Mouse (Mus musculus): ENCODE results near the gene Kiss1. TPM values are rescaled to one million over a fixed set of nuclear protein-coding genes. Genes with fewer than 3 reads are reported as not detected.

The Kiss1 gene
- total RNA-seq (2021): not detected
- long read RNA-seq, experiment 1: 0 reads
- long read RNA-seq, experiment 2: 0 reads

DNA sequence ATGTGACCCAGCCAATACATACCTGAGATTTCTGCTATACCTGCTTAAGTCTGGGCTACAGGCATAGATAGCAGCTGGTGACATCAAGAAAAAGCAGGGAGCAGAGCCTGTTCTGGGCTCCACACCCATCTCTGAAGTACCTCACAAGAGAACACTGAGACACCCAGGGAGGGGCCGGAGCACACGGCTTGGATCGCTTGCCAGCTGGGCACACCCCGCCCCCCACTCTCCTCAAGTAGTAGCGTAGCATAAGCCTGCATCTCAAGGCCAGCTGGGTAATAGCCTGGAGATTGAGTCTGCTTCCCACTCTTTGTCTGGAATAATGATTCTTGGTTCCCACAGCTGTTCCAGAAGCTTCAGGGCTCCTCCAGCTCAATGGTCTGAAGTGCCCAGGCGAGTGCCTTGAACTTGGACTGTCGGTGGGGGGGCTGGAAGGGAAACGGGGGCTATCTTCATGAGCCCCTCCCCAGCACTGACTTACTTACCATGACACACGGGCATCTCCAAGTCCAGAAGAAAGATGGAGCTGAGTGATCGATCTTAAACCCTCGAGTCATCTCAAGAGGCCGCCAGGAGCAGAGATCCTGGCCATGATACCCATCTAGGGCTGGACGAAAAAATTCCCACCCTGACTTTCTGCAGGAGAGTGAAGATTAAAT, at the start of gene Kiss1:
TSS of gene Kiss1 (plus strand) at position 609 of the 659 bp plus-strand sequence.
- no peak for DNase-seq (ENCODE audit: low spot score in 2 of 2)

- DNase-seq (ENCODE audit: low spot score in 2 of 2): no peak
Observed at GRCm38 (mm10) chr1:133274163-133274562, 47.5 kb upstream of the Kiss1 start.

- no peak for DNase-seq (ENCODE audit: low spot score in 2 of 2)
Observed at GRCm38 (mm10) chr1:133276983-133277382, 44.7 kb upstream of the Kiss1 start.

DNA sequence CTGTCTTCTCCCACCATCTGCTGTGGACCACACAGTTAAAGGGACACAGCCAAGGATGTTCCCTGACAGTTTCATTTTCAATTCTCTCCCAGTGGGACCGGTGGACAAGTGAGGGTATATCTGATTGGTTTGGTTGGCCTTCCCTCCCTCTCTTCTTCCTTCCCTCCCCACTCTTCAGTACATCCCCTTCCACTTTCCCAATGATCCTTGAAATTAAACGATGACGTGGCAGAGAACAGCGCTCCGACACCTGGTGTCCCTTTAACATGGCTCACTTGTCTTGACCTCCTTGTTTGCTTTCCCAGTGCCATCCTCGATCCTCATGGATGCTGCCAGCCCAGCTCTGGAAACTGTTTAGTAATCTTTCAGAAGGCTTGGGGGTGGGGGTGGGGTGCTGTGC, 43.1 kb upstream of the Kiss1 start:
- no peak for DNase-seq (ENCODE audit: low spot score in 2 of 2)

DNA sequence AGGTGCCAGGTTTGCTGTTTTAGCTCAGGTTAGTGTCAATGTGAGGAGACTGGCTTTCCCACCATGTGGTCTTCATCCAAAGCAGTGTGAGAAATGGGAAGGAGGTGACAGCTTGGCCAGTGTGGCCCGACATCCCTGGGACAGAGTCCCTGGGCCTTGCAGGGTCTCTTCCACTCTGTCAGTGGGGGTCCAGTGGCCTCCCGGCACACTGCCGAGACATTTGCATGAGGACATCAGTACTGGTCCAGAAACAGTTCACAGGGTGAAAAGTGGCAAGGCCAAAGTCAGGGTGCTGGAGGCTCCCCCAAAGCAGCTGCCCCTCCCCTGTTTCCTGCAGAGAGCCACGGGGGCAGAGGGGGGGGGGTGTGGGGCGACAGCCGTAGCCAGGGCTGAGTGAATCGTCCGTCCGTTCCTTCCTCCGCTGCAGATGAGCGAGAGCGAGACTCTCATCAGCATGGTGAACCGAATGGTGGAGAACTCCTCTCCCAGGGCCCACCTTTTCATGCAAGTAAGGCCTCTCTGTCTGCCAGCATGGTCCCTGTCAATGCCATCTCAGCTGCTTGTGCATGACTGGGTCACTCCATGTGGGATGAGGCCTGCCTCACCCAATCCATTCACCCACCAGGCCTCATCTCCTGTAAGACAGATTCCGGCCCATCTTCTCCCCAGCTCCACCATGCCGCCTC, 42.6 kb upstream of the Kiss1 start:
- no peak for DNase-seq (ENCODE audit: low spot score in 2 of 2)

GRCm38 (mm10) chr1:133279632-133280093, 42.0 kb upstream of the Kiss1 start:
- peak; percentile 28 to 31 for DNase-seq (ENCODE audit: low spot score in 2 of 2)

DNA sequence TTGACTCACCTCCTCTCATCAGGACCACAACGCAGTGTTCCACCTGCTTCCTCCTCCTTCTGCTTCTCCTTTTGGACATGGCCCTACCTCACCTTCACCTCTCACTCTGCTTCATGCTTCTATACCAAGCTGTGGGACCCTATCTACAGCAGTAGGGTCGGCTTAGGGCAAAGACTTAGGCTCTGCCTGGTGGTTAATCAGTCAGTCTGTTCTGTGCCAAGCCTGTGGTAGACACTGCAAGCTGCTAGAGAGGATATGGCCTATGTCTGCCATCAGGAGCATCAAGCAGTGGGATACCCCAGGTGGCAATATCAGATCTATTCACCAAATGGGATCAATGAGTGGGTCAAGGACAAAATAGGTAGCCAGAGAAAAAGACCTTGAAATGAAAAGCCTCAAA, 41.1 kb upstream of the Kiss1 start:
- DNase-seq (ENCODE audit: low spot score in 2 of 2): no peak

- DNase-seq (ENCODE audit: low spot score in 2 of 2): no peak
Observed at GRCm38 (mm10) chr1:133285907-133286306, 35.8 kb upstream of the Kiss1 start.

GRCm38 (mm10) chr1:133287051-133287450, 34.6 kb upstream of the Kiss1 start:
- DNase-seq (ENCODE audit: low spot score in 2 of 2): no peak

GRCm38 (mm10) chr1:133287880-133288279, 33.8 kb upstream of the Kiss1 start:
- DNase-seq (ENCODE audit: low spot score in 2 of 2): no peak

DNA sequence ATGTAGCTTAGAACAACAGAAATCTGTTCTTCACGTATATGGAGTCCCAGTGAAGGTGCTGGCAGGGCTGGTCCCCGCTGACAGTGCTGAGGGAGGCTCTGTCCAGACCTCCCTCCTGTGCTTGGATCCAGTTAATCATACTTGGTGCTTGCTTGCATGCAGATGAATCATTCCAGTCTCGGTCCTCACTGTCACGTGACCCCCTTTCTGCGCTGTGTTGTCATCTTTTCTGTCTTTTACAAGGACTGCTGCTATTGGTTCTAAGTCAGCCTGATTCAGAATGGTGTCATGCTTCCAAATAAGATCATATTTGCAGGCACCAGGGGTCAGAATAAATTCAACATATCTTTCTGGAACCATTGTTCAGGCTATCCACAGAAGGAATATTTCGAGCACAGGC, 29.8 kb upstream of the Kiss1 start:
- DNase-seq (ENCODE audit: low spot score in 2 of 2): no peak

- DNase-seq (ENCODE audit: low spot score in 2 of 2): no peak
Observed at GRCm38 (mm10) chr1:133292608-133293007, 29.1 kb upstream of the Kiss1 start.

GRCm38 (mm10) chr1:133296376-133296775, 25.3 kb upstream of the Kiss1 start:
- DNase-seq (ENCODE audit: low spot score in 2 of 2): no peak

GRCm38 (mm10) chr1:133298816-133299215, 22.9 kb upstream of the Kiss1 start:
- DNase-seq (ENCODE audit: low spot score in 2 of 2): no peak

DNA sequence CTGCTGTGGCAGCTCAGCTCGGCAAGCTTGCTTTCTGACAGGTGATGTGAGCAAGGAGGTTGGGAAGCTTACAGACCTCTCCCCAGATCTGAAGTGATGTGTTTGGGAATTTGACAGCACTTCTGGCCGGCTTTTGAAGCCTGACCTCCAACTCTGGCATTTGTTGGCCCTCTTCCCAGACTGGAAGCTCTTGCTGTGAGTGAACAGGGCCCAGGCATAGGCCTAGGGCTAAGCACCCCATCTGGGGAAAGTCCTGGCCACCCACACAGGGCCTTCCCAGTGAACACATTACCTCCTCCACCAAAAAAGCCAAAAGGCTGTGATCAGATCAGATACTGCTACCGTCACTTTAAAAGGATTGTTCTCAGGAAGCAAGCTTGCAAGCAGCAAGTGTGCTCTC, 19.1 kb upstream of the Kiss1 start:
- DNase-seq (ENCODE audit: low spot score in 2 of 2): peak in 1 of 2 experiments; percentile 27

GRCm38 (mm10) chr1:133306842-133307241, 14.8 kb upstream of the Kiss1 start:
- peak; percentile 64 to 76 for DNase-seq (ENCODE audit: low spot score in 2 of 2)

GRCm38 (mm10) chr1:133307318-133307717, 14.4 kb upstream of the Kiss1 start:
- DNase-seq (ENCODE audit: low spot score in 2 of 2): peak; percentile 54 to 75

GRCm38 (mm10) chr1:133309652-133310267, 11.9 kb upstream of the Kiss1 start, which contains the start of gene Golt1a:
Gene Golt1a, plus strand, starts transcription at chr1:133309800.
- no peak for DNase-seq (ENCODE audit: low spot score in 2 of 2)

GRCm38 (mm10) chr1:133311240-133311639, 10.4 kb upstream of the Kiss1 start:
- no peak for DNase-seq (ENCODE audit: low spot score in 2 of 2)

DNA sequence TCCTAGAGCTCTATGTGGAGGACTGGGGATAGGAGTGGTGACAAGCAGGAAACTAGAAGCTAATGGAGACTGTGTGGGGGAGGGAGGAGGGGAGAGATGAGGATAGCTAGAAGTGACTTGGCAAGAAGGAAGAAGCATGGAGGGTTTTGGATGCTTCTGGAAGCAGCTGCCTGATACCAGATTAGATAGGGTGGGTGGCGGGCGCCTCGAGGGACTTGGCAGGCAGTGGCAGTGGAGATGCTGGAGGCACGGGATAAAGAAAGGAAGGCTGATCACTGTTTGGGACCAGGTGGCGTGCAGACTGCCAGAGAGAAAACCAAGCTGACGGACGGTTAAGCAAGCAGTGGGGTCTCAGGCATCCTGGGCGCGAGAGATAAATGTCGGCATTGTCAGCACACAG, 9.7 kb upstream of the Kiss1 start:
- peak; percentile 57 to 78 for DNase-seq (ENCODE audit: low spot score in 2 of 2)

DNA sequence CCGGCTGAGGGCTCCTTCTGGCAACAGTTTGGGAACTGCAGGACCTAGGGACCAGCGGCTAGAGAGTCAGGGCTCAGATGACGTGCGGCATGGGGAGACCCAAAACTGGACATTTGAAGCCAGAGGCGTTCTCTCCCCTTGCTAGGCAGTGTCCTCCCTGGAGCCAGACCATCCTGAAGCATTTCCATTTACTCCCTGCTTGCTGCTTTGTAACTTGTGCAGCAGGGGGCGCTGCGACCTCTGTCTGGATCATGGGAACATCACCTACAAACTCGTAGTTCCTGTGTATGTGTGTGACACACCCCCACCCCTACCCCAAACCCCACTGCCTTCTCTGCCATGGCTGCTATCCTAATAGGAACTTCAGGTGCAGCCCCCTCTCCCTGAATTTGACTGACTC, 7.3 kb upstream of the Kiss1 start:
- peak; percentile 56 to 64 for DNase-seq (ENCODE audit: low spot score in 2 of 2)

DNA sequence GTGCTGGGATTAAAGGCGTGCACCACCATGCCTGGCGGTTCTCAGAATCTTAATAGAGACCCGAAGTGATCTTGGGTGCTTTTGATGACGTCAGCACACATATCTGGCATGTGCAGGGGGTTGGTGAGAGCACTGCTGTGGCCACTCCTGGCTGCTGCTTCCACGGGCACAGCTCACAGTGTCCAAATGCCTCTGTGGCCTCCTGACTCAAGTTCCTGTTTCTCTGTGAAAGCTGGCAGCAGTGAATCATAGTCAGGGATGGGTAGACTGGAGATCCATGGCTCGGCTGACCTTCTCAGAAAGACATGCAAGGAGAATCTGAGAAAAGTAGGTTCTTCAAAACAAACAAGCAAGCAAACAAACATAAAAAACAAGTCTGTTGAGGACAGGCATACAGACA, 5.9 kb upstream of the Kiss1 start:
- DNase-seq (ENCODE audit: low spot score in 2 of 2): no peak
